Mouse (Mus musculus): ENCODE measurements at regions not wholly inside any gene's neighbourhood (a gene's known extent, or its start where the extent isn't known, plus 50 kb on each side); places are given as distances from the start of the nearest gene placed in this dataset.
"Not testable (repeated sequence)": the region's sequence is repeated elsewhere in the genome, so short reads cannot be mapped to it uniquely, and the experiment has no call there.

- DNase-seq (ENCODE audit: low spot score in 2 of 2): no peak
Observed at GRCm38 (mm10) chr5:13654173-13654572, 137.2 kb upstream of the Speer3 start.

DNA sequence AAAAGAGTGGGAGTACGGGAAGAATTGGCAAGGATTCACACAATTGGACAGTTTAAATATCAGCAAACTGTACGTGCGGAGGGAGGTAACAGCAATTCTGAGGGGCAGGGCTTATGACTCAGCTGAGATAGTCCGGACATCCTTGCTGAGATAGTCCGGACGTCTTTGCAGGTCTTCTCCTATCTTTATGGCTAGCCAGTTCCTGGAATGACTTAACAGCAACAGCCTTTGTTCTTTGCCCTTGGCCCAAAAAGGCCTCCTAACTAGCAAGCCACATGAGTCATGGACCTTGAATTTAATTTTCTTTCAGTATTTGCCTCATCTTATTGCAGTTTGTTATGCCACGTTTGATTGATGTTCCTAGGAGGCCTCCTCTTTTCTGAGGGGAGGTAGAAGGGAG, 133.1 kb upstream of the Speer3 start:
- DNase-seq (ENCODE audit: low spot score in 2 of 2): not testable (repeated sequence)

DNA sequence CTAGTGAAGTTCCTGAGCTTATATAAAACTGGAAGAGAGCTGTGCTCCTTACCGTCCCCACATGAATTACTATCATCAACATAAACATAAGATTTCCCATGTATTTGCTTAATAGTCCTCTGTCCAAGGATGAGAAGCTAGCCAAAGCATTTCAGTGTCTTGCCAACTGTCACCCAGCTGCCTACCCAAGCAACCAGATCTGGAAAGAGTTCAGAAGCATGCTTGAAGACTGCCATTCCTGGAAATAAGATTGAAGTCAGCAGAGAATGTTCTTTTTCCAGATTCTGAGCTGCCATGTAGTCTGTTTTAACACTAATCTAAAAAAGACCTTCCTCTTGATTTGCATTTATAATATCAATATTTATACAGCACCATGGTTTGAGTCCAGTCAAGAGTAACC, 131.9 kb upstream of the Speer3 start:
- DNase-seq (ENCODE audit: low spot score in 2 of 2): peak in 1 of 2 experiments; percentile 10

GRCm38 (mm10) chr5:13667444-13667843, 124.0 kb upstream of the Speer3 start:
- peak; percentile 76 to 89 for DNase-seq (ENCODE audit: low spot score in 2 of 2)

DNA sequence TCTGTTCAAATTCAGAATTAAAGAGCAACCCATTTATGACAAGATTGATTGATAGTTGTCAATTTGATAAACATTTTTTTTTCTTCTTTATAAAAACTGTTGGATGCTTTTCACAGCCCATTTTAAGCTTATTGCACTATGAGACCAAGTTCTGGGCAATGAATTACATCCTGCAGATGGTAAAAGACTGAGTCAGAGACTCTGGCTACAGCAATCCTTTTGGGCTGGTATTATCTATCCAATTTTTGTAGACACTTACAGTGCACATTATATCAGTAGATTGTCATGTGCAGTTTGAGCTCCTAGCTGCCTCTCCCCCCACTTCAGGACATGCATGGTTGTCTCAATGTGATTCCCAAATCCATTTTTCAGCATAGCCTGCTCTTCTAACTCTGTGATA, 122.6 kb upstream of the Speer3 start:
- DNase-seq (ENCODE audit: low spot score in 2 of 2): peak in 1 of 2 experiments; percentile 37

DNA sequence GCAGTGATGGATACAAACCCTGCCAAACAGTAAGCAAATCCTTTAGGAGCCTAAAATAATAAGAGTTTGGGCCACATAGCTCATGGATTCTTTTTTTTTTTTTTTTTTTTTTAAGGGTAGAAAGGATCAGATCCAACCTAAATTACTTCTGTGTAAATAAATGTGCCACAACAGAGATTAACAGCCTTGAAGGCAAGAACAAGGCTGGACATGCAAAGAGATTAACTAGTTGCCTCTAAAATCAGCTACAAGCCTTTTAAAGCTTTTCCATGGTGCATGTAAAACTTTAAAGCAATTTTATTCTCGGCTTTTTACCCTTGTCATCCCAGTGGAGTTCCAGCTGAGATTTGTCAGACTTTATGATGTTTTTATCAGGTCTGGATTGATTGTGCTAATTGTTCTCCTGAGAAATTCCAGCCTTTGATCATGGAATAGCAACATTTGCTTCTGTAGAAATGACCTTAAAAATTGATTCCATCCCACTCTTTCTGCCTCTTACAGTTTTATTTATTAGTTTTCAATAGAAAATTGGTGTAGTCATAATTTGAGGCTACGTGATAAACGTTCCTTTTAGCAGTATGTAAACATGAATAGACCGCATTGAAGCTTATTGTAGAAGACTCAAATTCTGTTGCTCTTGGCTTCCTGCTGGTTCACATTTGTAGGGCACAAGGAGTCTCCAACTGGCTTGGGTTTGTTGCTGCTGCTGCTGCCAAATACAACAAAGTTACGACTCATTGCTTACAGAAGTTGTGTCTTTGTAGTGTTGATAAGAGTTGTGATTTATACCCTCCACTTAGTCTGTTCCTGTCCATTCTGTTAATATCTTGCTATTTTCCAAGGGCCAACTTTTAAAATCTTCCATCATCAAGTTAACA, 100.3 kb upstream of the Speer3 start:
- DNase-seq (ENCODE audit: low spot score in 2 of 2): no peak

DNA sequence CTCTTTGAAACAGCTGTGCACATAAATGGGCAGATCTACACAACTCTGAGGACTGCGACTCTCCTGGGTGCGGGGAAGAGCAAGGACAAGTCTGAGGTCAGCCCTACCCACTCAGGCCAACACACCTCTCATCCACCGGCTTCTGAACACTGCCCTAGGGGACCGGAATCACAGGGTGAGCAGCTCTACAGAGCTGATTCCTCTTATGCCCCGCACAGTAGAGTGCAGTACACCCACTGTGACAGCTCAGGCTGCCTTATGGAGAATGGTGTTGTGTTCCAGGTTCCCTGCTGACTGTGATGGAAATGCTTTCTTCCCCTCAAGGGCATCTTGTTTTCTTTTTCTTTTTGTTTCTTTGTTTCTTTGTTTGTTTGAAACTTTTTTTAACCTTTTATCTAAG, 96.6 kb upstream of the Speer3 start:
- no peak for DNase-seq (ENCODE audit: low spot score in 2 of 2)

All from layer of hippocampus, adult 18-20 months (tissue).